Mouse (Mus musculus): ENCODE measurements at regions not wholly inside any gene's neighbourhood (a gene's known extent, or its start where the extent isn't known, plus 50 kb on each side); places are given as distances from the start of the nearest gene placed in this dataset.

DNA sequence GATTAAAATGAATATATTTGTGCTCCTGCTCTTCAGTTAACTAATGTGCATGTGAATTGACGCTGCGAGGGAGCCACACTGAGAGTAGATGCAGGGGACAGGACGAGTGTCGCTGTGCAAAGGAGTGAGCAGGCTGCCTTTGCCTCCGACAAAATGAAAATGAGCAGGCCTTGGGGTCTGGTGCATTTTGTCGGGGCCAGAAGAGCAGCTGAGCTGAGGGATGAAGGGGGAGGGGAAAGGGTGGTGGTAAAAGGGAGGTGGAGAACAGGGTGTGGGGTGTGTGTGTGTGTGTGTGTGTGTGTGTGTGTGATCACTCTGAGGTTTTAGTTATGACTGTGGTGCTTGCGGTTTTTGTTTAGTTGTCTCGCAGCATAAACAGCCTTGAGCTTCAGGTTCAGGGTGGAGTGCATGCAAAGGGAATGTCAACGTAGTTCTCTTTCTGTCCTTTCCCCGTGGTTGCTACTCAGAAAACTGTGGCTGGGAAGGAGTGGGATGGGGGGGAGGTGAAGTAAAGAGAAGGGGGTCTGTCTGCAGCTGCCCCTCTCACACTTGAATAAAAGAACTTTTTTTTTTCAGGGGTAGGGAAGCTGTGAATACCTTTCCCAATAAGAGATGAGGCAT, 163.0 kb upstream of the Tmem161b start:
- TF ChIP-seq CTCF (IDR thresholded peaks at IDR 0.05; ENCODE audit: insufficient read depth, low read length): no peak
- no peak for TF ChIP-seq POLR2A (IDR thresholded peaks at IDR 0.05; ENCODE audit: borderline replicate concordance, extremely low read depth, low read depth, low read length)
